Mouse (Mus musculus) B cell, adult 67 days (primary cell): ENCODE results near the gene Prr3. TPM values are rescaled to one million over a fixed set of nuclear protein-coding genes. Genes with fewer than 3 reads are reported as not detected.

ENCODE experiments used
- total RNA-seq, 2 experiments: library from RNA; stranded (reverse); gene quantifications; 4 replicates each; pipeline ENCODE4 v1.2.4; 2023

Gene Prr3
- 10 to 100 TPM; 73.2 to 83.1 TPM for total RNA-seq

DNA sequence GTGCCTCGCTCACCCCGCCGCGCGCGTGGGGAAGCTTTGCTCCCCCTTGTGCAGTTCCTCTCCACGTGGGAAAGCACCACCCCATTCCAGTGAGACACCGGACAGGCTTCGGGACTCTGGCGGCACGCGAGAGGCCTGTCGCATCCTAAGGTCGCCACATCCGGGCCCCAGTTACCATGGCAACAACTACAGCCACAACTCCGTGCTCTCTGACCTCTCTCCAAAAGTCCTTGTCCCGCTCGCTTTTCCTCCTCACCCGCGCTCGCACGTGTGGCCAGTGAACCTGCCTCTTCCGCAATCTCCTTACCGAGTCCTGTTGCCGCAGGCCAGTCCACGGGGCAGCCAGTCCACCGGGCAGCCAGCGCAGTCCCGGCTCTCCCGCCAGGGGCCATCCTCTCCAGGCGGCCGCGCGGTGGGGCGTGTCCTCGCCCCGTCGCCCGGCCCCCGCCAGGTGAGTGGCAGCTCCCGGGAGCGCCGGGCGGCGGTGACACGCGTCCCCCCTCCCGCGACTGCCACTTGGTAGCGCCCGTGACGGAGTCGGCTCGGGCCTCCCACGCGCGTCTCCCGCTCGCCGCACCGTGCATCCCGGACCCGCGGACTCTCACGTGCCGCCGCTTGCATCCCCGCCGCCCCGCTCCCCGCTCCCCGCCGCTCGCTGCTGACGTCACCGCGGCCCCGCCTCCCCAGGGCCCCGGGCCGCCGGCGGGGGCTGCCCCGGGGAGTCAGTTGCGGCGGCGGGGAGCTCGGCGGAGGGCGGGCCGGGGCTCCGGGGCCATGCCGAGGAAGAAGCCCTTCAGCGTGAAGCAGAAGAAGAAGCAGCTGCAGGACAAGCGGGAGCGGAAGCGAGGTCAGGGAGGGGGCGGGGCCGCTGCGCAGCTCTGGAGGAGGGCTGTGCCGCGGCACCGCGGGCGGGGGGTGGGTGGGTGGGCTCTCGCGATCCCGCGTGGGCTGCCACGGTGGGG lies at the start of gene Prr3, which contains the start of gene Gnl1:
TSS of gene Prr3 (minus strand) at position 836 of the 962 bp plus-strand sequence.
TSS of gene Gnl1 (plus strand) at position 451 of the 962 bp plus-strand sequence.

GRCm38 (mm10) chr17:36020191-36021073 lies 40.4 kb upstream of the Prr3 start, which contains the start of gene H2-T24:
H2-T24 (minus strand) TSS chr17:36020560.

DNA sequence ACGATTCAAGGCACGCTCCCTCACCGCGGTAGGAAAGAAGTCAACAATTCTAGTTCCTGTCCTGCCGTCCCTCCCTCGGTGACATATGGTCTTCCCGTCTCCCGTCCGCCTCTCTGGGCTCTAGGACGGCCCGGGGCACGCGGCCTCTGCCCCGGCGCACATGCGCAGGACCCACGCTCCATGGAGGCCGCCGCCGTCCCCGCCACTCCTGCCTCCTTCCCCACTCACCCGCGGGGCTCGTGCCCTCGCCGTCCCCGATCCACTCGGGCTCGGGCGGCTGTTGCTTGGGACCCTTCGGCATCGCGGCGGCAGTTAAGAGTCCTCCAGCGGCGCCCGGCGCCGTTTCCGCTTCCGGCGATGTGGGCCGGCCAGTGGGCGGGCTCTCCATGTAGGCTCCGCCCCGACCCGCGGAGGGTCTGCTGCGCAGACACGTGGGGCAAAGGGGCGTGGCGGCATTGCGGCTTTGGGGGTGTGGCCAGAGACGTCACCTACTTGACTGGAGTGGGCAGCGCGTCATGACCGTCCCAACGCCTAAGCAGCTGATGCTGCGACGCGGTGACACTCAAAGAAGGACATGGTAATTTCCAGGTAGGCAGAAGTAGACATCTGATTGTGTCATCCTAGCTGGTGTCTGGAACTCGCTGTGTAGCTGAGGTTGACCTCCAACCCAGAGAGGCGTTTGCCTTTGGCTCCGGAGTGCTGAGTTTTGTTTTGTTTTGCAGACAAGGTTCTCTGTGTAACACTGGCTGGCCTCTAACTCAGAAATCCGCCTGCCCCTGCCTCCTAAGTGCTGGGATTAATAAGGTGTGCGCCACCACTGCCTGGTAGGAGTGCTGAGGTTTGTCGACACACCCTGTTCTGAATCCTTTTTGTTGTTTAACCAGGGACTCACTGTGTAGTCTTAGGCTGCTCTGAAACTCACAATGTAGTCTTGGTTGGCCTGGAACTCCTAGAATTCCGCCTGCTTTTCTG lies 10.3 kb downstream of the Prr3 start, which contains the start of gene Abcf1:
TSS of gene Abcf1 (minus strand) at position 344 of the 972 bp plus-strand sequence.

Other genes starting within 250 kb of the Prr3 start
- gene Ier3, start 158.6 kb downstream of the Prr3 start, total RNA-seq = not detected
- gene Flot1, start 157.0 kb downstream of the Prr3 start, total RNA-seq = 10 to 100 TPM; 19.9 to 23.4 TPM
- gene Tubb5, start 141.9 kb downstream of the Prr3 start, total RNA-seq = 100 to 1,000 TPM; 257 to 280 TPM
- 10 to 100 TPM; 83.9 to 84.1 TPM for gene Mdc1, start 138.7 kb downstream of the Prr3 start, total RNA-seq
- 100 to 1,000 TPM in 1 of 2 experiments, 10 to 100 TPM in 1; 99.6 to 102 TPM for gene Nrm, start 118.9 kb downstream of the Prr3 start, total RNA-seq
- gene Ppp1r18, start 114.6 kb downstream of the Prr3 start, total RNA-seq = 100 to 1,000 TPM; 217 to 237 TPM
- gene Dhx16, start 100.4 kb downstream of the Prr3 start, total RNA-seq = 100 to 1,000 TPM; 127 to 137 TPM
- gene 2310061I04Rik, start 82.8 kb downstream of the Prr3 start, total RNA-seq = 10 to 100 TPM; 28.5 to 31.3 TPM
- gene Atat1, start 70.2 kb downstream of the Prr3 start, total RNA-seq = 10 to 100 TPM; 20.6 to 26.6 TPM
- gene Mrps18b, start 63.8 kb downstream of the Prr3 start, total RNA-seq = 10 to 100 TPM; 62.1 to 71.1 TPM
- 100 to 1,000 TPM; 193 to 197 TPM for gene Ppp1r10, start 63.8 kb downstream of the Prr3 start, total RNA-seq
- gene Abcf1, start 10.5 kb downstream of the Prr3 start, total RNA-seq = 100 to 1,000 TPM; 117 to 132 TPM
- gene Gnl1, start 385 bp downstream of the Prr3 start, total RNA-seq = 10 to 100 TPM; 74.8 to 75.1 TPM
- 10 to 100 TPM; 51.7 to 61.2 TPM for gene H2-T24, start 40.3 kb upstream of the Prr3 start, total RNA-seq
- 100 to 1,000 TPM; 329 to 359 TPM for gene H2-T23, start 52.6 kb upstream of the Prr3 start, total RNA-seq
- 10 to 100 TPM; 85.3 to 96.3 TPM for gene H2-T22, start 62.5 kb upstream of the Prr3 start, total RNA-seq
- gene Gm6034, start 62.7 kb upstream of the Prr3 start, total RNA-seq = under 1 TPM; 0.47 to 0.78 TPM
- gene Gm11127, start 78.1 kb upstream of the Prr3 start, total RNA-seq = 10 to 100 TPM; 60.8 to 61.3 TPM
- 1 to 10 TPM; 1.2 to 1.9 TPM for gene Gm19684, start 141.4 kb upstream of the Prr3 start, total RNA-seq
- gene Gm7030, start 149.2 kb upstream of the Prr3 start, total RNA-seq = 10 to 100 TPM; 11.2 to 17.6 TPM
- under 1 TPM in 1 of 2 experiments, not detected in 1; 0.93 TPM for gene Gm8909, start 188.3 kb upstream of the Prr3 start, total RNA-seq
- gene H2-T3, start 210.1 kb upstream of the Prr3 start, total RNA-seq = 1 to 10 TPM in 1 of 2 experiments, not detected in 1; 1.1 TPM